Mouse (Mus musculus) liver, adult 2 months (tissue): ENCODE measurements around the gene Slc51a. TPM values are rescaled to one million over a fixed set of nuclear protein-coding genes. Genes with fewer than 3 reads are reported as not detected.
A peak's percentile ranks its signal among the peaks of the same experiment; 100 is the strongest.

Experiments used
- DNase-seq: peaks from one replicate; pipeline ENCODE4 v3.0.0-alpha.2; 2011; ENCODE audit warnings: low read depth, low spot score; ENCODE audit errors: extremely low read depth
- H3K27ac ChIP-seq: fragments of 200-500 bp; replicated peaks from 2 replicates; pipeline ENCODE4 v1.5.1; 2012; ENCODE audit warnings: low read depth, mild to moderate bottlenecking, control low read depth, inconsistent platforms, low read length; ENCODE audit not compliant: insufficient read depth
- H3K27me3 ChIP-seq: fragments of 200-500 bp; 2 replicates; pipeline ENCODE4 v1.6.1; 2012; ENCODE audit warnings: mild to moderate bottlenecking, moderate library complexity, low read length, inconsistent platforms; ENCODE audit not compliant: control insufficient read depth, insufficient read depth
- H3K36me3 ChIP-seq: fragments of 200-500 bp; 2 replicates; pipeline ENCODE4 v1.6.1; 2012; ENCODE audit warnings: low read length, inconsistent platforms; ENCODE audit not compliant: control insufficient read depth, insufficient read depth
- H3K4me1 ChIP-seq: fragments of 200-500 bp; 2 replicates; pipeline ENCODE4 v1.6.1; 2011; ENCODE audit warnings: low read length; ENCODE audit not compliant: control insufficient read depth, insufficient read depth
- H3K4me3 ChIP-seq: fragments of 200-500 bp; 2 replicates; pipeline ENCODE4 v1.5.1; 2011; ENCODE audit warnings: low read depth, mild to moderate bottlenecking, control low read depth, low read length, moderate library complexity; ENCODE audit not compliant: insufficient read depth
- H3K79me2 ChIP-seq: fragments of 200-500 bp; 2 replicates; pipeline ENCODE4 v1.6.1; 2012; ENCODE audit warnings: inconsistent platforms, mild to moderate bottlenecking, low read length, moderate library complexity; ENCODE audit not compliant: control insufficient read depth, insufficient read depth
- H3K9ac ChIP-seq: fragments of 200-500 bp; 2 replicates; pipeline ENCODE4 v1.6.1; 2012; ENCODE audit warnings: low read depth, mild to moderate bottlenecking, control low read depth, inconsistent platforms, low read length
- CTCF ChIP-seq: fragments of 200-500 bp; IDR thresholded peaks from 2 replicates; pipeline ENCODE4 v1.5.1; 2011; ENCODE audit warnings: low read depth, low read length, control low read depth
- POLR2A ChIP-seq: fragments of 200-500 bp; IDR thresholded peaks from 2 replicates; pipeline ENCODE4 v1.6.1; 2011; ENCODE audit warnings: low read length, control low read depth; ENCODE audit not compliant: insufficient read depth; ENCODE audit errors: extremely low read depth
- WGBS: fragments of 180-500 bp; shearing (Covaris S2); methylation state at CpG from one replicate; pipeline ENCODE4 v1.1.7; 2018; 5-methylcytosine and 5-hydroxymethylcytosine counted together
- polyA plus RNA-seq: library from polyadenylated mRNA; depleted of rRNA; stranded (reverse); fragments of >200 nt; gene quantifications from 2 replicates; pipeline ENCODE4 v1.2.3, GENCODE M21; 2012
- total RNA-seq: library from RNA; depleted of rRNA; stranded (reverse); fragments of >200 nt; gene quantifications from 2 replicates; pipeline ENCODE4 v1.2.3, GENCODE M21; 2014

Gene Slc51a
- total and polyA plus RNA-seq, 2 experiments: 0.06 TPM; not detected in 1

- Histone ChIP-seq H3K27ac (peak overlapping the region; percentile 89), H3K27me3 (no peaks in the 10 kb centered on the region), H3K9ac (peak overlapping the region; percentile 29; the same call in 1 of the 2 replicates), H3K79me2 (peaks cover 12% of the 10 kb centered on the region; the same call in 1 of the 2 replicates), H3K4me3 (no peak overlapping the region), H3K4me1 (peaks cover 15% of the 10 kb centered on the region), H3K36me3 (no peaks in the 10 kb centered on the region; the same call in 1 of the 2 replicates)
- TF ChIP-seq POLR2A (no peak), CTCF (no peak)
- DNase-seq: peak; percentile 91
These were observed 53.0 kb downstream of the Slc51a start for GRCm38 (mm10) chr16:32434691-32435090.

GRCm38 (mm10) chr16:32434066-32434465 is 53.6 kb downstream of the Slc51a start:
- peak; percentile 82 for DNase-seq

GRCm38 (mm10) chr16:32433138-32433537 is 54.5 kb downstream of the Slc51a start:
- WGBS: 84% methylated on average over 2 of the region's 2 CpGs
- no peak for DNase-seq
- Histone ChIP-seq H3K4me3 (no peak overlapping the region), H3K27ac (no peak overlapping the region), H3K36me3 (no peaks in the 10 kb centered on the region; the same call in 1 of the 2 replicates), H3K79me2 (peaks cover 10% of the 10 kb centered on the region; the same call in 1 of the 2 replicates), H3K9ac (no peak overlapping the region), H3K4me1 (peaks cover 15% of the 10 kb centered on the region), H3K27me3 (no peaks in the 10 kb centered on the region)
- TF ChIP-seq CTCF (no peak), POLR2A (no peak)

More at GRCm38 (mm10) chr16:32434066-32434465, 53.6 kb downstream of the Slc51a start:
- Histone ChIP-seq H3K27me3 (no peaks in the 10 kb centered on the region), H3K4me3 (no peak overlapping the region), H3K79me2 (peaks cover 12% of the 10 kb centered on the region; the same call in 1 of the 2 replicates), H3K4me1 (peaks cover 15% of the 10 kb centered on the region), H3K9ac (no peak overlapping the region), H3K36me3 (no peaks in the 10 kb centered on the region; the same call in 1 of the 2 replicates), H3K27ac (peak overlapping the region; percentile 89; the same call in 1 of the 2 replicates)
- TF ChIP-seq POLR2A (no peak), CTCF (no peak)
- 9% methylated on average over 6 of the region's 6 CpGs for WGBS

GRCm38 (mm10) chr16:32431926-32432325 is 55.8 kb downstream of the Slc51a start:
- H3K4me1 ChIP-seq: peaks cover 12% of the 10 kb centered on the region
- no peaks in the 10 kb centered on the region for H3K27me3 ChIP-seq
- H3K4me3 ChIP-seq: peak overlapping the region; percentile 88; the same call in 1 of the 2 replicates
- H3K79me2 ChIP-seq: peaks cover 9% of the 10 kb centered on the region; the same call in 1 of the 2 replicates
- no peak for DNase-seq
- peak overlapping the region; percentile 29 for H3K27ac ChIP-seq
- no peak for TF ChIP-seq POLR2A
- TF ChIP-seq CTCF: no peak
- 74% methylated on average over 1 of the region's 1 CpGs for WGBS
- H3K9ac ChIP-seq: no peak overlapping the region
- H3K36me3 ChIP-seq: no peaks in the 10 kb centered on the region; the same call in 1 of the 2 replicates

GRCm38 (mm10) chr16:32431047-32431591 is 56.6 kb downstream of the Slc51a start:
- Histone ChIP-seq H3K27me3 (no peaks in the 10 kb centered on the region), H3K4me3 (peak overlapping the region; percentile 88), H3K36me3 (no peaks in the 10 kb centered on the region), H3K4me1 (peaks cover 12% of the 10 kb centered on the region), H3K9ac (peak overlapping the region; percentile 93), H3K79me2 (peaks cover 5% of the 10 kb centered on the region; the same call in 1 of the 2 replicates), H3K27ac (peak overlapping the region; percentile 95)
- TF ChIP-seq CTCF: no peak
- no peak for TF ChIP-seq POLR2A
- DNase-seq: peak; percentile 75
- WGBS: under 1% methylated on average over 28 of the region's 28 CpGs

- Histone ChIP-seq H3K9ac (peak within 1 kb of the TSS; percentile 93), H3K36me3 (no peaks in the 10 kb centered on the region), H3K27ac (peak within 1 kb of the TSS; percentile 95), H3K4me3 (peak within 1 kb of the TSS; percentile 88), H3K4me1 (peaks cover 10% of the 10 kb centered on the region), H3K79me2 (peaks cover 3% of the 10 kb centered on the region; the same call in 1 of the 2 replicates), H3K27me3 (no peaks in the 10 kb centered on the region)
- peak; percentile 87 for DNase-seq
- WGBS: under 1% methylated on average over 54 of the region's 54 CpGs
- TF ChIP-seq POLR2A: peak; percentile 85; the same call in 1 of the 2 replicates
- peak; percentile 21; the same call in 1 of the 2 replicates for TF ChIP-seq CTCF
These were observed 57.1 kb downstream of the Slc51a start, which contains the start of gene Pcyt1a for GRCm38 (mm10) chr16:32430474-32431046. Gene Pcyt1a, plus strand, starts transcription at chr16:32430921.
